Mouse (Mus musculus): ENCODE results near the gene Rerg.

- TF ChIP-seq POLR2A (IDR thresholded peaks at IDR 0.05; ENCODE audit: extremely low read depth, insufficient read depth, low read length) = no peak
- TF ChIP-seq CTCF (IDR thresholded peaks at IDR 0.05; ENCODE audit: extremely low read depth, insufficient read depth, low read length) = no peak
Measured at GRCm38 (mm10) chr6:137054073-137054472, 116.2 kb downstream of the Rerg start.

Data from cortical plate, adult 2 months (tissue).